Mouse (Mus musculus) ES-CJ7 (cell line): ENCODE measurements at regions not wholly inside any gene's neighbourhood (a gene's known extent, or its start where the extent isn't known, plus 50 kb on each side); places are given as distances from the start of the nearest gene placed in this dataset.
"Not testable (repeated sequence)": the region's sequence is repeated elsewhere in the genome, so short reads cannot be mapped to it uniquely, and the experiment has no call there.

Experiments used
- DNase-seq: peaks from one replicate; pipeline ENCODE4 v3.0.0; 2011; ENCODE audit warnings: low read depth, low spot score

DNA sequence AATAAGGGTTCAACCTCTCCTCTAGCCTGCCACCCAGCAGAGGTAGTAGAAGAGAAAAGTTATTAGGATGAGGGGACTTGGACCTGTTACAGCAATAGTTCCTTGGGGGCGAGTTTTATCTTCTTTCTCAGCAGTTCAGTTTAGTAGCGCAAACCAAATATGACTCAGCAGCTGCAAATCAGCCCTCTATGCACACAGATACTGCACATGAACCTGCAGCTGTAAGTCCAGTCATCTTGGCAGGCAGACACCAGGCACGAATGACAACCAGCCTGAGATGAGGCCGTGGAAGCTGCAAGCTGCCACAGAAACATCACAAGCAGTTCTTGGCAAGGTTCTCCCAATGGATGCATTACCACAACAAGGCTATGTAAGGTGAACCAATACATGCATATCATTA, 327.0 kb upstream of the Akr1e1 start:
- DNase-seq, result no peak

DNA sequence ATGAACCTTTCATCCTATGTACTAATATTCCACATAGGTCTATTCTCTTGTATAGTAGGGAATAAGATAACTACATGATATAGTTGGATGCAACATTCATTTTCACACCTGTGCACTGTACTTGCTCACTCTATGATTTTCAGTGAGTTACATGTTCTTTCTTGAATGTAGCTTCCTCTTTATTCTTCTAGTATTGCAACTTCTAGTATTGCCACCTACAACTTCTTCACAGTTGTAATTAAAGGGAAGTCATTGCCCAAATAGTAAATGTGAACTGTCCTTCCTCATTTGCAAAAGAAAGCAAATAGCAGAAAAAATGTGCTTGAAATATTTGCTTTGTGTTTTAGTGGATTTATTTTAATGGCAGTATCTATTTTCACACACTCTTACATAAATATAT, 330.9 kb upstream of the Akr1e1 start:
- no peak for DNase-seq

DNA sequence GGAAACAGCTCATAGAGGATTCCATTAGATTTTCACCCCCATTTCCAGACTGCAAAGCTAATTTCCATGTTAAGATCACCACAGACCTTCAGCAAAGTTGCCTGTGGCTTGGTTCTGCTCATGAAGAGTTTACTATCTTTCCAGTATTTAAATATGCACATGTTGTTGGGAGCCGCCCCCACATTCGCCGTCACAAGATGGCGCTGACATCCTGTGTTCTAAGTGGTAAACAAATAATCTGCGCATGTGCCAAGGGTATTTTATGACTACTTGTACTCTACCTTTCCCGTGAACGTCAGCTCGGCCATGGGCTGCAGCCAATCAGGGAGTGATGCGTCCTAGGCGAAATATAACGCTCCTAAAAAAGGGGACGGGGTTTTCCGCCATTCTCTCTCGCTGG, 333.5 kb upstream of the Akr1e1 start:
- DNase-seq, result not testable (repeated sequence)

GRCm38 (mm10) chr13:4943046-4943445, 334.1 kb upstream of the Akr1e1 start:
- DNase-seq, result no peak

GRCm38 (mm10) chr13:4955384-4955783, 346.4 kb upstream of the Akr1e1 start:
- DNase-seq, result no peak

DNA sequence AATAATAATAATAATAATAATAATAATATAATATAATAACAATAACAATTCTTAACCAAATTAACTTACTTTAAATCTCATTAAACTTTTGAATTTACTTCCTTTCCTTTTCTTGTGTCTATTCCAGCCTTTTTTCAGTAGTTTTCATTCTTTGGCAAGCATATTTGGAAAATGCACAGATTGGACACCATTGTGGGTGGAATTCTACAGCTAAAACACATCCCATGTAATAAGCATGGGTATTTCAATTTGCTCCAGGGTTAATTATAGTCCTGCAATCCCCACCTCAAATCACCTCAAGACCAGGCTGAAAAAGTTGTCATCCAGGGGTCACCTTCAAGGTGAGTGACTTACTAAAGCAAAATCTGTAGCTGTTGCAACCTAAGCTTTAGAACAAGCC, 355.9 kb upstream of the Akr1e1 start:
- DNase-seq, result no peak

GRCm38 (mm10) chr13:4970081-4970892, 361.3 kb upstream of the Akr1e1 start:
- no peak for DNase-seq

GRCm38 (mm10) chr13:4971472-4972067, 362.6 kb upstream of the Akr1e1 start:
- DNase-seq, result no peak

- no peak for DNase-seq
These were observed 383.9 kb upstream of the Akr1e1 start for GRCm38 (mm10) chr13:4992876-4993275.

DNA sequence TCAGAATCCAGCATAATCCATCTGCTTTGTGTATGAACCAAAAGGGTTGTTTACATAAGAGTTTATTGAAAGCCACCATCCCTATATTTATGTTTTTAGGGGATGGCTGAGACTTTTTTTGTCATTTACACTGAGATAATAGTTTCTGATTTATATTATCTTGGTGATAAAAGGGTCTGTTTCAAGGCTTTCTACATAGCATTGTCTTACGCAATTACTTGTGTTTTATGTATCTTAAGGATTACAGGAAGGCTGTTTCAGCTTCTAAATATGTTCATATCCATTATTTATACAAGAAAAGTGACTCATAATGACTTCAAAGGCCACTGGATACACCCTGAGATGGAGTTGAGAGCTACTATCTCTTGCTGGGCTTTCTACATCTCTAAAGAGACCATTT, 399.3 kb upstream of the Akr1e1 start:
- no peak for DNase-seq

DNA sequence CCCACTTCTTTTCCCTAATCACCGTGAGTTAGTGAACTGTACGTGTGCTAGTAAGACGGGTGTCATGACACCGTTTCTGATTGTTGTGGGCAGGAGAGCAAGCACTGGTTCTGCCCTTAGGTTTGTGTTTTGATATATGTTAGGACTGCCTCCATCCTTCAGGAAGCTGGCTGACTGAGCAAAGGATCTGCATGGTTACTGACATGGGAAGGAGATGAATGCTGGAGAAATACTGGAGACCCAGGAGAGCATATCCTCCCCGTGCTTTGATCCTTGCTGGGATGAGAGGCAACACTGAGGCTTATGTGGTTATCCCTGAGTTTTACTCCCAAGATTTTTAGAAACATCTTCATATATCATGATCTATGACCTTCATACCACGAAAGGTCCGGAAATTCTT, 413.5 kb upstream of the Akr1e1 start:
- no peak for DNase-seq

DNA sequence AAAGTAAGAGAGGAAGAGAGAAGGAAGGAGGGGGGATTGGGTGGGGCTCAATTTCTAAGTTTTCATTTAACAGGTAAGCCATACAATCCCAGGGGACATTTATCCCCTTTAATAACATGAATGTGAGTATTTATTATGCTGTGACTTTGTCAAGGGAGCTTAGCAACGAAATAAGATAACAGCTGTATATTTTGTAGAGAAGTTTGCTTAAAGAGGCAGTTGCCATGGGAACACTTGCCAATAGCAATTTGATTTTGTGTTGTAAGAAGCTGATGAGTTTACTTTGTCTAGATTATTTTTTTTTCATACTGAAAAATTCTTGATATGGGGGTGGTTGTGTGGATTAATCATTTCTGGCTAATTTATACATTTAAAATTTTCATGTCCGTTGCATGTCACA, 450.9 kb upstream of the Akr1e1 start:
- DNase-seq, result no peak

- DNase-seq, result no peak
These were observed 451.5 kb upstream of the Akr1e1 start for GRCm38 (mm10) chr13:5060462-5060861.

DNA sequence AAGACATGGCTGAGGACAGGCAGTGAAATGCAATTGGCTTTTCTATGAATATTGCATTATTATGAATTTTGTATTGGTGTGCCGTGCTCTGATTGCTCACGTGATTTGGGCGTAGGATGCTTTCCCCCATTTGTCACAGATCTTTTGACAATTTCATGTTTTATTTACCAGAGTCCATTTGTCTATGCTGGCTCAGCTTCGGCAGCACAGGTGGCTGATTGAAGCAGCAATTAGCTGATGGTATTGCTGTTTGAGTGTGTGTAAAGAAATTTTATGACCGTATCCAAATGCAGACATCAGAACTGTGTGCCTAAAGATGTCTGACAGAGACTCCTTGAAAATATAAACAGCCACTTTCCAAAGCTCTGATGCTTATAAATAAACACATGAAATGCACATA, 498.5 kb upstream of the Akr1e1 start:
- DNase-seq, result no peak

GRCm38 (mm10) chr13:5154911-5155310, 545.9 kb upstream of the Akr1e1 start:
- no peak for DNase-seq

DNA sequence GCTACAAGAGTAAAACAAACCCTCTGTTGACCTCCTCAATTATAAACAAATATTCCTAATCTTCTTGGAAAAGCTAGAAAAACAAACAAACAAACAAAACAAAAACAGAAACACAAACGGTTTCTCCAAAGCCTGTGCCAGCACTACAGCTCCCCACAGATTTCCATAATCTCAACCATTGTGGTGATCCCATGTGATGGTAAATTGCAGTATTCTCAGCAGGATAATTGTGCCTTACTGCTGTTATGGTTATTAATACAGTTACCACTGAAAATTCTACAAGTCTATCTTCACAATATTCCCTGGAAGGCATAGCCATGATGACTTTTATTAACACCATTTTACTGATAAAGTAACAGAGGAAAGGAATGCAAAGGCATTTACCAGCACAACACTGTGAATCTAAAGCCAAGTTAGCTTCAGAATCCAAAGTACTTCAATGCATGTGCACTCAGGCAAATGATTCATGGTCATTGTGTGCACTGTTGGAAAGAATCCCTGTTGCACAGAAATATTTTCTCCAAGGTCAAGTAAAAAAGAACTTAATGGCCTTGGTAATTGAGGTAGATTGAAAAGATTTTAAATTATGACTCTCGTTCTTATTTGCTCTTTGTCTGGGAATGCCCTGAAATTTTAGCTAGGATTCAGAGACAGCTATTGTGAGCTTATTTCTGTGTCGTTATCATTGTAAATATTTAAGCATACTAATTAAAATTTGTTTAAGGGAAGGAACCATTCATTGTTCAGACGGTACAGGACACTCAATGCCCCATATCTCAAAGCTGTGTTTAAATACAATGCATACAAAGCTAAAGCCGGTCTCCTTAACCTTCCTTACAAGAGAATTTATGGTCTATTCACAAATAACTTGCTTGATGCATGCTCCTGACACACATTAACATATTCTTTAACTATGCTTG, 551.1 kb upstream of the Akr1e1 start:
- no peak for DNase-seq

DNA sequence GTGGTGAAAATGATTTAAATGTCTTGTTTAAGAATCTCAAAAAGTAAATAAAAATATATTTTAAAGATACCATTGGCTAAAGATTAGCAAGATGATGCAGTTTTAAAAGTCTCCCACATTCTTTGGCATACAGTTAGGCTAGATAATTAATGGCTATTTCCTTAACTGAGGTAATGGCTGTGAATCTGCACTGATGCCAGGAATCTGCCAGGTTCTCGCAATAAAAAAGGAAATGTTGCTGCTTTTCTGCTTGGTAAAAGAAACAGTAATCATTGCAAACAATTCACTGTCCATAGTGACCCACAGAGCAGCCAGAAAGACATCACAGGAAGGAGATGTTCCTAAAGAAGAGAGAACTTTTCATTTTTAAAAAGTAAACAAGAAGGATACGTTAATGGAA, 557.7 kb upstream of the Akr1e1 start:
- no peak for DNase-seq

GRCm38 (mm10) chr13:5178996-5179395, 570.0 kb upstream of the Akr1e1 start:
- no peak for DNase-seq

- DNase-seq, result no peak
These were observed 570.6 kb upstream of the Akr1e1 start for GRCm38 (mm10) chr13:5179552-5179951.

DNA sequence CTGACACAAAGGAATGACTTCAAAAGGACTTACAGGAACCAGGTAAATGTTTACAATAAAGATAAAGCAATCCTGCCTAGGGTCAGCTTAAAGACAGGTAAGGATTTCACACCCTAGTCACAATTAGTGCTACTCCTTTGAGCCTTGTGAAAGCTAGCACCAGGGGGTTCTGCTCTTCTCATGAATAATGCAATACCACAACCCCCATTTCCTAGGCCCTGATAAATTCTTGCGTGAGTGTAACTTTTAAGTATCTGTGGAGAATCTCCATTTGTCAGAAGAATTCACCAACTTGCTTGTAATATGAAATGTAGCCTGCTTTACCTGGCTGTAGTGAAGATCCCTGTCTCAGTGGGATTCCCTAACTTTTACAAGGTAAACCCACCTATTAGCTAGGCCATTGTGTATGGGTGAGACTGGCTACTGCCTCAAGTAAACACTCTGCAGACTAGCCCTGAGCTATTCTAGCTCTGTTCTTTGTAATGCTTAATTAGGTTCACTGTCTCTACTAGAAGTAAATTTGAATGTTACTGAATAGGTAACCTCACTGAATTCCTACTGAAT, 576.3 kb upstream of the Akr1e1 start:
- DNase-seq, result peak; percentile 53

DNA sequence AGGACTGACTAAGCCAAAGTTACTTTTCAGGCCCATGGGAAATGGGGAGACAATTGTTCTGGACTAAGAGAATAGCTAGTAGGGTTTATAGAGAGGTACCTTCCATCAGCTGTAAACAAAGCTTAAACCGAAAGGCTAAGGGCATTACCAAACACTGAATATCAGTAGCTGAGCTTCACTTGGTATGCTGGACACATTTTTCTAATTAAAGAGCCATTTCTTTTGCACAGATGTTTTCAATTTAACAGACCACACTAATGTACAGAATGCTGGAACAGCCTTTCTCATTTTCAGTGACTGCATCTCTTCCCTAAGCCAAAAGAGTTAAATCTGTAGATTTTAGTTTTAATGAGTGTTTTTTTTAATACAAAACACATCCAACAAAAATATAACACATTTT, 593.8 kb upstream of the Akr1e1 start:
- DNase-seq, result no peak

DNA sequence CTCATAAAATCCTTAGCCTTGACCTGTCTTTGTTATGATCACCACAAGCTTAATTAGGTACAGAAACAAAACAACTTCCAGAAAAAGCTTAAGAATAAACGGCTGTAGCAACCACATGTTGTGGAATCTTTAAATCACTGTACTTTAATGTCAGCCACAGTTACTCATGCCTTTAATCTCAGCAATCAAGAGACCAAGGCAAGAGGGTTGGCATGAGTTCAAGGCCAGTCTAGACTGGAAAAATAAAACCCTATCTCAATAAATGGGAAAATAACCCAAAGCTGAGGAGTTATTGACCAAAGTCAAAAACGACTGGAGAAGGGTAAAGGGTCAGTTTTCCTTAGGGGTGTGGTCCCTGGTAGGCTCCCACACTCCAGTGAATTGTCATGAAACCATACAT, 595.2 kb upstream of the Akr1e1 start:
- no peak for DNase-seq
